Mouse (Mus musculus) liver, embryonic 14.5 days (tissue): ENCODE measurements around the gene Xrcc5. TPM values are rescaled to one million over a fixed set of nuclear protein-coding genes. Genes with fewer than 3 reads are reported as not detected.

ENCODE experiments used
- ATAC-seq: fragments of 200-750 bp; cut with Nextera tagmentation; 2 replicates; pipeline ENCODE4 v1.8.0; 2017; ENCODE audit warnings: moderate number of reproducible peaks, mild to moderate bottlenecking, moderate library complexity; ENCODE audit not compliant: insufficient read depth
- DNase-seq, 3 experiments: peaks; one replicate each; pipeline ENCODE4 v3.0.0-alpha.2; 2012 to 2013; ENCODE audit warnings: low read depth in 3 of 3, low spot score in 3 of 3
- H3K27ac ChIP-seq: fragments of 300-500 bp; sonication (generic); 2 replicates; pipeline ENCODE4 v1.5.1; 2014; ENCODE audit warnings: moderate library complexity, mild to moderate bottlenecking, control low read depth, inconsistent platforms
- H3K27me3 ChIP-seq: fragments of 300-500 bp; sonication (generic); 2 replicates; pipeline ENCODE4 v1.6.1; 2014; ENCODE audit warnings: mild to moderate bottlenecking, low read length, moderate library complexity; ENCODE audit not compliant: control insufficient read depth, insufficient read depth
- H3K36me3 ChIP-seq: fragments of 300-500 bp; sonication (generic); replicated peaks from 2 replicates; pipeline ENCODE4 v1.6.1; 2014; ENCODE audit warnings: low read depth; ENCODE audit not compliant: control insufficient read depth, insufficient read depth
- H3K4me1 ChIP-seq, 2 experiments: fragments of 200-500 bp in 1 of 2; fragments of 300-500 bp in 1 of 2; sonication (generic) in 1 of 2; replicated peaks; 2 replicates each; pipeline ENCODE4 v1.6.1; 2012 to 2014; ENCODE audit warnings: antibody characterized with exemption in 1 of 2, inconsistent platforms in 1 of 2, low read length in 1 of 2; ENCODE audit not compliant: control insufficient read depth in 2 of 2, insufficient read depth in 2 of 2
- H3K4me2 ChIP-seq: fragments of 300-500 bp; sonication (generic); 2 replicates; pipeline ENCODE4 v1.6.1; 2014; ENCODE audit warnings: low read depth, mild to moderate bottlenecking, control low read depth, moderate library complexity
- H3K4me3 ChIP-seq, 2 experiments: fragments of 200-500 bp in 1 of 2; fragments of 300-500 bp in 1 of 2; sonication (generic) in 1 of 2; 2 replicates each; pipeline ENCODE4 v1.5.1; 2012 to 2014; ENCODE audit warnings: low read depth in 2 of 2, low read length in 2 of 2, mild to moderate bottlenecking in 2 of 2, control low read depth in 1 of 2, inconsistent platforms in 1 of 2, moderate library complexity in 1 of 2; ENCODE audit not compliant: insufficient read depth in 1 of 2
- H3K9ac ChIP-seq: fragments of 300-500 bp; sonication (generic); replicated peaks from 2 replicates; pipeline ENCODE4 v1.6.1; 2014; ENCODE audit warnings: mild to moderate bottlenecking, control low read depth, moderate library complexity
- H3K9me3 ChIP-seq: fragments of 300-500 bp; sonication (generic); 2 replicates; pipeline ENCODE4 v1.6.1; 2016; ENCODE audit warnings: low read length, mixed read lengths; ENCODE audit not compliant: control insufficient read depth
- CTCF ChIP-seq: IDR thresholded peaks from 2 replicates; pipeline ENCODE4 v1.5.1; 2016; ENCODE audit warnings: antibody characterized with exemption, low read depth, control low read depth
- EP300 ChIP-seq: IDR thresholded peaks from 2 replicates; pipeline ENCODE4 v1.6.1; 2016; ENCODE audit warnings: antibody characterized with exemption, low read depth
- WGBS: fragments of 180-500 bp; shearing (Covaris S2); extraction: QIAGEN DNeasy Blood & Tissue Kit; methylation state at CpG from one replicate; pipeline ENCODE4 v1.1.7; 2014; ENCODE audit not compliant: insufficient replicate concordance; 5-methylcytosine and 5-hydroxymethylcytosine counted together
- polyA plus RNA-seq, 2 experiments: library from polyadenylated mRNA; depleted of rRNA in 1 of 2; stranded (reverse) in 1 of 2; unstranded in 1 of 2; fragments of >200 nt; fragmentation: Nextera tagmentation in 1 of 2; extraction: Ambion mirVana in 1 of 2; gene quantifications; 2 replicates each; pipeline versions ENCODE4 v1.2.1 to v1.2.3; 2012 to 2014

Gene Xrcc5
- polyA plus RNA-seq, 2 experiments = 8.9 to 17.6 TPM

- ATAC-seq (no peak), DNase-seq (no peak)
- H3K27ac ChIP-seq = no peak overlapping the region
- H3K9ac ChIP-seq = no peak overlapping the region
- H3K9me3 ChIP-seq = no peaks in the 10 kb centered on the region
- no peak overlapping the region for H3K4me3 ChIP-seq
- H3K27me3 ChIP-seq = no peaks in the 10 kb centered on the region
- TF ChIP-seq CTCF = no peak
- no peak for TF ChIP-seq EP300
- WGBS = 56% methylated on average over 8 of the region's 8 CpGs
- H3K36me3 ChIP-seq = no peaks in the 10 kb centered on the region
- H3K4me2 ChIP-seq = no peak overlapping the region
- H3K4me1 ChIP-seq = peaks cover 0 to 2% of the 10 kb centered on the region in 2 experiments; a peak in 2 of 4 replicates
These were observed 111.8 kb downstream of the Xrcc5 start for GRCm38 (mm10) chr1:72418744-72419655.

- DNase-seq (peak in 1 of 3 experiments; percentile 3), ATAC-seq (no peak)
- Histone ChIP-seq H3K27ac (no peak overlapping the region), H3K36me3 (no peaks in the 10 kb centered on the region), H3K27me3 (no peaks in the 10 kb centered on the region), H3K9me3 (no peaks in the 10 kb centered on the region), H3K9ac (no peak overlapping the region), H3K4me2 (no peak overlapping the region), H3K4me1 (peaks cover 0 to 2% of the 10 kb centered on the region in 2 experiments; a peak in 2 of 4 replicates), H3K4me3 (no peak overlapping the region)
- WGBS = 52% methylated on average over 2 of the region's 2 CpGs
- no peak for TF ChIP-seq CTCF
- no peak for TF ChIP-seq EP300
These were observed 113.0 kb downstream of the Xrcc5 start for GRCm38 (mm10) chr1:72420220-72420619.

- no peaks in the 10 kb centered on the region for H3K27me3 ChIP-seq
- DNase-seq (no peak), ATAC-seq (no peak)
- no peaks in the 10 kb centered on the region for H3K9me3 ChIP-seq
- H3K9ac ChIP-seq = no peak overlapping the region
- WGBS = 68% methylated on average over 4 of the region's 4 CpGs
- H3K4me3 ChIP-seq = no peak overlapping the region
- H3K36me3 ChIP-seq = no peaks in the 10 kb centered on the region
- no peak overlapping the region for H3K4me2 ChIP-seq
- H3K4me1 ChIP-seq = peaks cover 0 to 2% of the 10 kb centered on the region in 2 experiments; a peak in 2 of 4 replicates
- no peak overlapping the region for H3K27ac ChIP-seq
- TF ChIP-seq CTCF (no peak), EP300 (no peak)
These were observed 114.9 kb downstream of the Xrcc5 start for GRCm38 (mm10) chr1:72422121-72422520.

DNA sequence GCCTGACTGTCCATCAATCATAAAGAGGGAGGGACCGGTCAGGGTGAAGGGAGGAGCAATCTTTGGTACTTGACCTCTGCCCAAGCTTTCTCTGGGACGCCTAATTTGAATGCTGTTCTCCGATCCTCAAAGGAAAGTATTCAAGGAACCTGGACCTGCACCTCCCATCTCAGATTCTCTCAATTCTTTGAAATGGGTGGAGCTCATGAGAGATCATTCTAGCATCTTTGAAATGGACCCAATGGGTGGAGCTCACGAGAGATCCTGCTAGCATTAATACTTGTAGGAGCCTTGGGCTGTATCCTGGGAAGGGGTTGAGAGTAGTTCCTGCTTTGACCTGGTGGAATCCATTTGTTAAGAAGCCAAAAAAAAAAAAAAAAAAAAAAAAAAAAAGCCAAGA is 119.2 kb downstream of the Xrcc5 start:
- H3K4me2 ChIP-seq = no peak overlapping the region
- H3K4me3 ChIP-seq = no peak overlapping the region
- H3K9me3 ChIP-seq = no peaks in the 10 kb centered on the region
- DNase-seq (no peak), ATAC-seq (no peak)
- H3K27ac ChIP-seq = no peak overlapping the region
- no peak overlapping the region for H3K9ac ChIP-seq
- no peaks in the 10 kb centered on the region for H3K27me3 ChIP-seq
- WGBS = 61% methylated on average over 4 of the region's 4 CpGs
- TF ChIP-seq CTCF (no peak), EP300 (no peak)
- no peaks in the 10 kb centered on the region for H3K4me1 ChIP-seq
- no peaks in the 10 kb centered on the region for H3K36me3 ChIP-seq

GRCm38 (mm10) chr1:72428526-72428925 is 121.3 kb downstream of the Xrcc5 start:
- no peak for TF ChIP-seq EP300
- TF ChIP-seq CTCF = no peak
- no peak overlapping the region for H3K4me2 ChIP-seq
- ATAC-seq (no peak), DNase-seq (peak in 2 of 3 experiments; percentile 4 to 27)
- H3K27me3 ChIP-seq = no peaks in the 10 kb centered on the region
- H3K4me1 ChIP-seq = no peaks in the 10 kb centered on the region
- H3K4me3 ChIP-seq = no peak overlapping the region
- no peaks in the 10 kb centered on the region for H3K9me3 ChIP-seq
- H3K9ac ChIP-seq = no peak overlapping the region
- H3K27ac ChIP-seq = no peak overlapping the region
- no peaks in the 10 kb centered on the region for H3K36me3 ChIP-seq
- WGBS = 56% methylated on average over 8 of the region's 8 CpGs
